Mouse (Mus musculus) hindbrain, embryonic 16.5 days (tissue): ENCODE measurements around the gene Haus2. TPM values are rescaled to one million over a fixed set of nuclear protein-coding genes. Genes with fewer than 3 reads are reported as not detected.

ENCODE experiments used
- ATAC-seq: fragments of 200-750 bp; cut with Nextera tagmentation; 2 replicates; pipeline ENCODE4 v1.8.0; 2017; ENCODE audit warnings: moderate TSS enrichment, moderate library complexity
- H3K27ac ChIP-seq: fragments of 300-500 bp; sonication (generic); 2 replicates; pipeline ENCODE4 v1.5.1; 2014; ENCODE audit warnings: low read depth, mild to moderate bottlenecking, control low read depth, low read length, moderate library complexity
- H3K27me3 ChIP-seq: fragments of 300-500 bp; sonication (generic); replicated peaks from 2 replicates; pipeline ENCODE4 v1.6.1; 2014; ENCODE audit warnings: low read length; ENCODE audit not compliant: control insufficient read depth, insufficient read depth
- H3K36me3 ChIP-seq: fragments of 300-500 bp; sonication (generic); 2 replicates; pipeline ENCODE4 v1.6.1; 2014; ENCODE audit warnings: mild to moderate bottlenecking, low read length, moderate library complexity, mixed read lengths; ENCODE audit not compliant: control insufficient read depth, insufficient read depth
- H3K4me1 ChIP-seq: fragments of 300-500 bp; sonication (generic); 2 replicates; pipeline ENCODE4 v1.6.1; 2014; ENCODE audit warnings: low read depth, low read length; ENCODE audit not compliant: control insufficient read depth, insufficient read depth
- H3K4me2 ChIP-seq: fragments of 300-500 bp; sonication (generic); 2 replicates; pipeline ENCODE4 v1.6.1; 2014; ENCODE audit warnings: mild to moderate bottlenecking, low read length, control low read depth, moderate library complexity
- H3K4me3 ChIP-seq: fragments of 300-500 bp; sonication (generic); 2 replicates; pipeline ENCODE4 v1.5.1; 2014; ENCODE audit warnings: mild to moderate bottlenecking, low read length, control low read depth, moderate library complexity
- H3K9ac ChIP-seq: fragments of 300-500 bp; sonication (generic); 2 replicates; pipeline ENCODE4 v1.6.1; 2014; ENCODE audit warnings: low read depth, mild to moderate bottlenecking, control low read depth, low read length, moderate library complexity
- H3K9me3 ChIP-seq: fragments of 300-500 bp; sonication (generic); 2 replicates; pipeline ENCODE4 v1.6.1; 2014; ENCODE audit warnings: mild to moderate bottlenecking, low read length, moderate library complexity; ENCODE audit not compliant: control insufficient read depth
- WGBS: fragments of 180-500 bp; shearing (Covaris S2); extraction: QIAGEN DNeasy Blood & Tissue Kit; methylation state at CpG from one replicate; pipeline ENCODE4 v1.1.7; 2014; 5-methylcytosine and 5-hydroxymethylcytosine counted together
- polyA plus RNA-seq: library from polyadenylated mRNA; unstranded; fragments of >200 nt; fragmentation: Nextera tagmentation; extraction: Ambion mirVana; gene quantifications from 2 replicates; pipeline ENCODE4 v1.2.1, GENCODE M21; 2015

Haus2 gene
- polyA plus RNA-seq, 1 experiment from 2014 or later, result 26.8 TPM

DNA sequence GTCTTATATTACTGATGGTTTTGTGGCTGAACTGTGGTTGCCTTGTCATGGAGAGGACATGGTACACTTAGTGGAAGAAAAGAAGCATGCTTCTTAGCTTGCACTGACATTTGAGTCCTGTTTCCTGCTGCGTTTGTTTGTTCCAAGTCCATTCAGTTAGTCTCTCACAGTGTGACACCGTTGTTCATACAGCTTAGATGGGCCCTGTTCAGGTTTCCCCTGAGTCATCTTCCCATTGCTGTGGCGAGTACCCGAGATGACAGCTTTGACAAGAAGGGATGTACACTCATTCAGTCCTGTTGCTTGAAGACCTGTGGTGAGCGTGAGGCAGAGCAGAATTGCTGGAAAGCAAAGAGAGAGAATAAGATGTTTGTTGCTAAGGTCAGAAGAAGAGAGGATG lies 49.3 kb downstream of the Haus2 start:
- ATAC-seq, result no peak
- no peaks in the 10 kb centered on the region for H3K4me1 ChIP-seq
- no peak overlapping the region for H3K4me2 ChIP-seq
- H3K9ac ChIP-seq, result no peak overlapping the region
- no peaks in the 10 kb centered on the region for H3K27me3 ChIP-seq
- no peaks in the 10 kb centered on the region for H3K9me3 ChIP-seq
- no peaks in the 10 kb centered on the region for H3K36me3 ChIP-seq
- H3K27ac ChIP-seq, result no peak overlapping the region
- H3K4me3 ChIP-seq, result no peak overlapping the region
- 60% methylated on average over 5 of the region's 5 CpGs for WGBS

DNA sequence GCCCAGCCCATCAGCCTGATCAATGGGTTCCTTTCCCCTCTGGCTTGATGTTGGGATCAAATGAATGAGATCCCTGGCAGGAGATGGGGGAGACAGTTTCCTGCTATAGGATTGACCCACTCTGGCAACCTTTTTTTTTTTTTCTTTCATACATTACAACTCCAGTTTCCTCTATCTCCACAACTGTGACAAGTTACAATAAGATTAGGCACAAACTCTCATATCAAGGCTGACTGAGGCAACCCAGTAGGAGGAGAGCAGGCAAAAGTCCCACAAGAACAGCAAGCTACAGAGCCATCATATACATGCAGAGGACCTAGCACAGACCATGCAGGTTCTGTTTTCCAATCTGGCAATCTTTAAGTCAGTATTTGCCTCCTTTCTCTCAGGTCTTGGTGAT lies 50.1 kb downstream of the Haus2 start:
- H3K4me2 ChIP-seq, result no peak overlapping the region
- ATAC-seq, result no peak
- H3K36me3 ChIP-seq, result no peaks in the 10 kb centered on the region
- H3K27me3 ChIP-seq, result no peaks in the 10 kb centered on the region
- no peak overlapping the region for H3K4me3 ChIP-seq
- no peaks in the 10 kb centered on the region for H3K9me3 ChIP-seq
- no peak overlapping the region for H3K9ac ChIP-seq
- no peak overlapping the region for H3K27ac ChIP-seq
- no peaks in the 10 kb centered on the region for H3K4me1 ChIP-seq

DNA sequence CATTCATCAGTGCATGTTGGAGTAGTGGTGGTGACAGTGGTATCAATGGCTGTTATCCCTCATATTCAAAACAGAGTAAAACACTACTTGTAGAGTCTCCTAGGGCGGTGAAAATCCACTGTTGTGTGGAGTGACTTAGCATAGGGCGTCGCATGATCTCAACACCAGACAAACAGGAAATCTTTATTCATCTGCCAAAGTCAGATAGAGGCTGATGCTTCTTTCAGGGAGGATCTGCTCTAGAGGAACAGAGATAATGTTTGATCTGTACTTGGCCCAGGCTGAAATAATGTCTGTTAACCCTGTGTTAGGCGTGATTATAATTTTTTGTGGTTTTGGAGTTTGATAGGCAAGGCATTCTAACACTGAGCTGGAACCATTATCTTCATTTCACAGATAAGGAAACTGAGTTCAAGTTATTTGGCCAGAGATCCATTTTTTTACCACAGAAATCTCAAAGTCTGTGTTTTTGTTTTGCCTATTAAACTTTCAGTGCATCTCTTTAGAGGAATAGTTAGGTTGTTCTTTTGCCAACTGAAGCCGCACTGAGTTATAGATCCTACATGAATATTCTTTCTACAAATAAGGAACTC lies 51.4 kb downstream of the Haus2 start:
- no peaks in the 10 kb centered on the region for H3K36me3 ChIP-seq
- H3K9me3 ChIP-seq, result no peaks in the 10 kb centered on the region
- 84% methylated on average over 5 of the region's 5 CpGs for WGBS
- ATAC-seq, result no peak
- no peaks in the 10 kb centered on the region for H3K4me1 ChIP-seq
- no peak overlapping the region for H3K4me2 ChIP-seq
- H3K27ac ChIP-seq, result no peak overlapping the region
- no peak overlapping the region for H3K9ac ChIP-seq
- H3K4me3 ChIP-seq, result no peak overlapping the region
- no peaks in the 10 kb centered on the region for H3K27me3 ChIP-seq

DNA sequence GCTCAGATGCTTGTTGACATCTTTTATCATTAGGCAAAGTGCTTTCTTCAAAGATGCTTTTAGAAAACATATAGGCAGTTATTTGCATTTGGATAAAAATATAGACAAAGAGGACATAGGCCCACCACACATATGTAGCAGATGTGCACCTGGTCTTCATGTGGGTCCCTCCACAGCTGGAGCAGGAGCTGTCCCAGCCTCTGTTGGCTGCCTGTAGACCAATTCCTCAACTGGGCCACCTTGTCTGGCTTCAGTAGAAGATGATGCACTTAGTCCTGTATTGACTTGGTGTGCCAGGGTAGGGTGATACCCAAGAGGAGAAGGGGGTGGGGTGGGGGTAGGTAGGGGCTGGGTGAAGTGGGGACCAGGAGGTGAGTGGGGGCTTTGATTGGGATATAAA lies 53.6 kb downstream of the Haus2 start:
- Histone ChIP-seq H3K27me3 (no peaks in the 10 kb centered on the region), H3K4me3 (no peak overlapping the region), H3K4me1 (no peaks in the 10 kb centered on the region), H3K9ac (no peak overlapping the region), H3K36me3 (no peaks in the 10 kb centered on the region), H3K4me2 (no peak overlapping the region), H3K9me3 (no peaks in the 10 kb centered on the region), H3K27ac (no peak overlapping the region)
- ATAC-seq, result no peak

DNA sequence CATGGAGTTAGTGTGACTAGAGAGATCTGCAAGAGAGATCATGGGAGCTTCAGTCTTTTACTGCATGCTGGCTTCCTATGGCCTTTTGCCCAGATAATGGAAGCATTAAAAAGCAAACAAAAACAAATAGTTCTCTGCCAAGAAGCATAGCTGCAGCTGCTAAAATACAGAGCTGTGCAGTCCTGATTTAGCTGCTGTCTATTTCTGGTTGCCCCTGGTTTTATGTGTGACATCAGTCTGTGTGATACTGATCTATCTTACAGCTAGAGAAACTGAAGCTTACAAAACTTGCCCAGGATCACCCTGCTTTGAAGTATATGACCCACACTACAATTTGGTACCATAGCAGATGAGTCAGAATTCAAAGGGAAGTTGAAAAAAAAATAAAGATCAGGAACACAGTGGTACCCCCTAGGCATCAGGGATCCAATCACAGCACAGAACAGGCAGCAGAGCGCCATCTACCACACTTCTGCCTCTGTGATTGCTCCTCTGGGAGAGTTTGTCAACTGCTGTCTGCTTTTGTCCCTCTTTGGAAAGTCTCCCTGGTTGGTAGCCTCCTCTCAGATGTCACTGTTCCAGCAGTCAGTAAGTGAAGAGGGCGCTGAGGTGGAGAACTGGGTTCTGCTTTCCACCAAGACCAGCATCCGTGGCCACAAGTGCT lies 54.4 kb downstream of the Haus2 start:
- 72% methylated on average over 3 of the region's 3 CpGs for WGBS
- Histone ChIP-seq H3K36me3 (no peaks in the 10 kb centered on the region), H3K4me1 (no peaks in the 10 kb centered on the region), H3K4me2 (no peak overlapping the region), H3K9ac (no peak overlapping the region), H3K27ac (no peak overlapping the region), H3K9me3 (no peaks in the 10 kb centered on the region), H3K4me3 (no peak overlapping the region), H3K27me3 (no peaks in the 10 kb centered on the region)
- no peak for ATAC-seq

DNA sequence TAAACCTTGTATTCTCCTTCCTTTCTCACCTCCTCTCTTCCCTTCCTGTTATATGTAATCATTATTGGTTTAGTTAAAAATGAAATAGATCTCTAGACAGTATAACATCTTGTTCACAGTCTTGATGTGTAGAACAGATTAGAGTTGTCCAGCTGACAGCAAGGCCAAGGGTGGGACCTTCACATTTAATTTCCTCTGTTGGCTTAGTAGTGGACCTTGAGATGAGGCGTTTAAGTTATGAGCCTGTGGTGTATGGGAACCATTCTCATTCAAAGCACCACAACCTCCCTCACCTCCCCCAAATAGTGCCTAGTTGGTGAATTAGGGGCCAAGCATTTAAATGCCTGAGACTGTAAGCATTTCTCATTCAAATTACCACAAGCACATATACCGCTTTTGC lies 58.3 kb downstream of the Haus2 start:
- no peaks in the 10 kb centered on the region for H3K4me1 ChIP-seq
- no peak overlapping the region for H3K9ac ChIP-seq
- no peak overlapping the region for H3K27ac ChIP-seq
- 91% methylated on average over 2 of the region's 2 CpGs for WGBS
- no peak overlapping the region for H3K4me3 ChIP-seq
- H3K27me3 ChIP-seq, result no peaks in the 10 kb centered on the region
- no peaks in the 10 kb centered on the region for H3K9me3 ChIP-seq
- no peak overlapping the region for H3K4me2 ChIP-seq
- no peak for ATAC-seq
- H3K36me3 ChIP-seq, result no peaks in the 10 kb centered on the region

DNA sequence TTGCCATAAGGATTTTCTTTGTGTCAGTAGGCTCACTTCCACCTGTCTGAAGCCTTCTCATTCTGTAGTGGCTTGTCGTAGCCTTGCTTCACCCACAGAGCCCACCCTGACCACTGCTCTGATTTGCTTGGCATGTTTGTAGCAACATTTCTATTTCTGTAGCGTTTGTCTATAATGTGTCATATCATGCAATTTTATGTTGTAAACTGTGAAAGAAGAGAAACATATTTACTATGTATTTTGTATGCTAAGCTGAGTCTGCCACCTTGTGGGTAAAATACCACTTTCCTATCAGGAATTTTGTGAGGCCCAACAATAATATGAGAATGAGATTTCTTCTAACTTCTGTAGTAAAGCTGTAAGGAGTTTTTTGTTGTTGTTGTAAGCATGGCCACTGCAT lies 61.1 kb downstream of the Haus2 start:
- no peak overlapping the region for H3K4me2 ChIP-seq
- WGBS, result 86% methylated on average over 2 of the region's 2 CpGs
- no peaks in the 10 kb centered on the region for H3K27me3 ChIP-seq
- H3K4me3 ChIP-seq, result no peak overlapping the region
- H3K27ac ChIP-seq, result no peak overlapping the region
- H3K9ac ChIP-seq, result no peak overlapping the region
- no peak for ATAC-seq
- H3K4me1 ChIP-seq, result no peaks in the 10 kb centered on the region
- no peaks in the 10 kb centered on the region; the same call in 1 of the 2 replicates for H3K36me3 ChIP-seq
- no peaks in the 10 kb centered on the region for H3K9me3 ChIP-seq

Other genes starting within 250 kb of the Haus2 start
- 10.2 and 11.4 TPM in 2 replicates for gene Ganc, start 205.5 kb upstream of the Haus2 start, polyA plus RNA-seq
- 6.3 and 7.2 TPM in 2 replicates for gene Tmem87a, start 205.3 kb upstream of the Haus2 start, polyA plus RNA-seq
- gene Capn3, start 153.4 kb upstream of the Haus2 start, polyA plus RNA-seq, result 0.54 and 0.79 TPM in 2 replicates
- 31.7 and 33.1 TPM in 2 replicates for gene Zfp106, start 45.5 kb upstream of the Haus2 start, polyA plus RNA-seq
- gene Snap23, start 41.7 kb upstream of the Haus2 start, polyA plus RNA-seq, result 18.4 and 19.9 TPM in 2 replicates
- gene Lrrc57, start 137 bp downstream of the Haus2 start, polyA plus RNA-seq, result 35.8 and 37.6 TPM in 2 replicates
- 3.3 and 3.5 TPM in 2 replicates for gene Stard9, start 19.7 kb downstream of the Haus2 start, polyA plus RNA-seq
- gene Cdan1, start 240.7 kb downstream of the Haus2 start, polyA plus RNA-seq, result 5.9 and 6.3 TPM in 2 replicates
- gene Ttbk2, start 241.2 kb downstream of the Haus2 start, polyA plus RNA-seq, result 11.1 and 11.5 TPM in 2 replicates